Mouse (Mus musculus) thymus, adult 2 months (tissue): ENCODE data around the gene Arl5c.

Experiments
- CTCF ChIP-seq: fragments of 200-500 bp; IDR thresholded peaks from 2 replicates; pipeline ENCODE4 v1.5.1; 2012; ENCODE audit warnings: mild to moderate bottlenecking, control low read depth, low read length, moderate library complexity, borderline replicate concordance; ENCODE audit not compliant: control insufficient read depth, poor library complexity, insufficient read depth; ENCODE audit errors: extremely low read depth
- POLR2A ChIP-seq: fragments of 200-500 bp; IDR thresholded peaks from 2 replicates; pipeline ENCODE4 v1.6.1; 2012; ENCODE audit warnings: mild to moderate bottlenecking, low read length, control low read depth, moderate library complexity; ENCODE audit not compliant: control insufficient read depth, poor library complexity, insufficient read depth; ENCODE audit errors: extremely low read depth

DNA sequence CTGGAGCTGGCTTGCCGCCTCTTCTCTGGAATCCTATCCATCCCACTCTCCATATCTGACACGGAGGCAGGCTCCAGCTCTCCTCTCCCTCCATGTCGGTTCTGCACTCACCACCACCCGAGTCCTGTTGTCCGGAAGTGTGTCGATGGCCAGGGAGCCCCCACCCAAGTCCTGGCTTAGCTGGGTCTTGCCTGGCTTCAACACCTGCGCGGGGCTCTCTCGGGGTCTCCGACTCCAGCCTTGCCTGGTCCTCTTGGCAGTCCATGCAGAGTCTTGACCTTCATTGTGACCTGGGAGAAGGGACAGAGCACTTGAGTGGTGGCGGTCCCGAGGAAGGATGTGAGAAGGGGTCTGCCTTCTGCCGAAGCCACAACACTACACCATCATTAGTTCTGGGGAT is 17.6 kb downstream of the Arl5c start:
- no peak for TF ChIP-seq POLR2A
- no peak for TF ChIP-seq CTCF
